Mouse (Mus musculus) neural tube, embryonic 11.5 days (tissue): ENCODE results near the gene Pank3. TPM values are rescaled to one million over a fixed set of nuclear protein-coding genes. Genes with fewer than 3 reads are reported as not detected.
"Not testable (repeated sequence)": the region's sequence is repeated elsewhere in the genome, so short reads cannot be mapped to it uniquely, and the experiment has no call there.

Experiments used
- ATAC-seq: fragments of 200-750 bp; cut with Nextera tagmentation; 2 replicates; pipeline ENCODE4 v1.8.0; 2017; ENCODE audit warnings: moderate number of reproducible peaks, mild to moderate bottlenecking, moderate TSS enrichment, moderate library complexity; ENCODE audit not compliant: insufficient read depth, low FRiP score, low TSS enrichment
- DNase-seq: peaks from one replicate; pipeline ENCODE4 v3.0.0-alpha.2; 2015; ENCODE audit warnings: low spot score
- H3K27ac ChIP-seq: fragments of 300-500 bp; sonication (generic); 2 replicates; pipeline ENCODE4 v1.5.1; 2014; ENCODE audit warnings: low read depth, mild to moderate bottlenecking, low read length
- H3K27me3 ChIP-seq: fragments of 300-500 bp; sonication (generic); 2 replicates; pipeline ENCODE4 v1.6.1; 2014; ENCODE audit warnings: mild to moderate bottlenecking, low read length, mixed read lengths; ENCODE audit not compliant: control insufficient read depth, insufficient read depth
- H3K36me3 ChIP-seq: fragments of 300-500 bp; sonication (generic); 2 replicates; pipeline ENCODE4 v1.6.1; 2014; ENCODE audit warnings: mild to moderate bottlenecking, low read length, moderate library complexity, mixed read lengths; ENCODE audit not compliant: control insufficient read depth, insufficient read depth
- H3K4me1 ChIP-seq: fragments of 300-500 bp; sonication (generic); 2 replicates; pipeline ENCODE4 v1.6.1; 2014; ENCODE audit warnings: low read length, mixed read lengths; ENCODE audit not compliant: control insufficient read depth, insufficient read depth
- H3K4me2 ChIP-seq: fragments of 300-500 bp; sonication (generic); 2 replicates; pipeline ENCODE4 v1.6.1; 2014; ENCODE audit warnings: low read depth, mild to moderate bottlenecking, moderate library complexity
- H3K4me3 ChIP-seq: fragments of 300-500 bp; sonication (generic); 2 replicates; pipeline ENCODE4 v1.5.1; 2014; ENCODE audit warnings: low read depth, low read length
- H3K9ac ChIP-seq: fragments of 300-500 bp; sonication (generic); 2 replicates; pipeline ENCODE4 v1.6.1; 2014; ENCODE audit warnings: mild to moderate bottlenecking, low read length
- H3K9me3 ChIP-seq: fragments of 300-500 bp; sonication (generic); 2 replicates; pipeline ENCODE4 v1.6.1; 2016; ENCODE audit warnings: low read length; ENCODE audit not compliant: control insufficient read depth
- WGBS: fragments of 180-500 bp; shearing (Covaris S2); extraction: QIAGEN DNeasy Blood & Tissue Kit; methylation state at CpG from one replicate; pipeline ENCODE4 v1.1.7; 2014; 5-methylcytosine and 5-hydroxymethylcytosine counted together
- polyA plus RNA-seq: library from polyadenylated mRNA; unstranded; fragments of >200 nt; fragmentation: Nextera tagmentation; extraction: Ambion mirVana; gene quantifications from 2 replicates; pipeline ENCODE4 v1.2.1, GENCODE M21; 2014

The Pank3 gene
- polyA plus RNA-seq, 1 experiment from 2014 or later = 29.3 TPM

- Histone ChIP-seq H3K27me3 (no peaks in the 10 kb centered on the region), H3K4me2 (no peak overlapping the region), H3K4me1 (0 out of 2 replicates have a peak, but pooled peaks cover 6% of the 10 kb centered on the region), H3K36me3 (peaks cover 8% of the 10 kb centered on the region), H3K9me3 (no peaks in the 10 kb centered on the region), H3K9ac (no peak overlapping the region), H3K27ac (no peak overlapping the region), H3K4me3 (no peak overlapping the region)
- DNase-seq (no peak), ATAC-seq (no peak)
- WGBS = 85% methylated on average over 4 of the region's 4 CpGs
These were observed 62.9 kb downstream of the Pank3 start for GRCm38 (mm10) chr11:35832139-35832538.

- Histone ChIP-seq H3K27me3 (no peaks in the 10 kb centered on the region), H3K9me3 (no peaks in the 10 kb centered on the region), H3K4me1 (0 out of 2 replicates have a peak, but pooled peaks cover 6% of the 10 kb centered on the region), H3K9ac (no peak overlapping the region), H3K4me2 (peak overlapping the region; percentile 67), H3K36me3 (peaks cover 4% of the 10 kb centered on the region), H3K4me3 (peak overlapping the region; percentile 90; the same call in 1 of the 2 replicates), H3K27ac (no peak overlapping the region)
- ATAC-seq (no peak), DNase-seq (no peak)
- WGBS = 89% methylated on average over 6 of the region's 6 CpGs
These were observed 64.0 kb downstream of the Pank3 start for GRCm38 (mm10) chr11:35833270-35833669.

GRCm38 (mm10) chr11:35834022-35834760, 64.9 kb downstream of the Pank3 start, which contains the start of gene Rars:
Gene Rars, minus strand, starts transcription at chr11:35834506.
- peak within 1 kb of the TSS; percentile 67 for H3K4me2 ChIP-seq
- ATAC-seq (peak; percentile 59), DNase-seq (peak; percentile 91)
- H3K9me3 ChIP-seq = no peaks in the 10 kb centered on the region
- no peak within 1 kb of the TSS for H3K27ac ChIP-seq
- 3% methylated on average over 46 of the region's 46 CpGs for WGBS
- H3K9ac ChIP-seq = peak within 1 kb of the TSS; percentile 80
- H3K27me3 ChIP-seq = no peaks in the 10 kb centered on the region
- peaks cover 8% of the 10 kb centered on the region for H3K4me1 ChIP-seq
- H3K4me3 ChIP-seq = peak within 1 kb of the TSS; percentile 90
- peaks cover 2% of the 10 kb centered on the region; the same call in 1 of the 2 replicates for H3K36me3 ChIP-seq

GRCm38 (mm10) chr11:35837156-35838126, 68.2 kb downstream of the Pank3 start:
- no peak for DNase-seq
- Histone ChIP-seq H3K4me3 (no peak overlapping the region), H3K27ac (no peak overlapping the region), H3K27me3 (no peaks in the 10 kb centered on the region), H3K9ac (no peak overlapping the region), H3K4me2 (no peak overlapping the region), H3K9me3 (no peaks in the 10 kb centered on the region), H3K36me3 (no peaks in the 10 kb centered on the region), H3K4me1 (peaks cover 9% of the 10 kb centered on the region)
- WGBS = 83% methylated on average over 5 of the region's 5 CpGs
- no peak for ATAC-seq

GRCm38 (mm10) chr11:35838345-35839338, 69.4 kb downstream of the Pank3 start:
- ATAC-seq (peak; percentile 80), DNase-seq (peak; percentile 90)
- Histone ChIP-seq H3K9me3 (no peaks in the 10 kb centered on the region), H3K36me3 (no peaks in the 10 kb centered on the region), H3K9ac (peak overlapping the region; percentile 51; the same call in 1 of the 2 replicates), H3K4me3 (peak overlapping the region; percentile 20), H3K4me1 (peaks cover 3% of the 10 kb centered on the region), H3K4me2 (peak overlapping the region; percentile 49), H3K27me3 (no peaks in the 10 kb centered on the region), H3K27ac (peak overlapping the region; percentile 66; the same call in 1 of the 2 replicates)
- WGBS = 7% methylated on average over 28 of the region's 28 CpGs

- Histone ChIP-seq H3K27ac (no peak overlapping the region), H3K4me1 (peaks cover 3% of the 10 kb centered on the region), H3K27me3 (no peaks in the 10 kb centered on the region), H3K36me3 (no peaks in the 10 kb centered on the region), H3K9ac (no peak overlapping the region), H3K4me2 (no peak overlapping the region), H3K4me3 (no peak overlapping the region), H3K9me3 (no peaks in the 10 kb centered on the region)
- DNase-seq = peak; percentile 19
- no peak for ATAC-seq
- 85% methylated on average over 7 of the region's 7 CpGs for WGBS
These were observed 71.0 kb downstream of the Pank3 start for GRCm38 (mm10) chr11:35840282-35840681.

GRCm38 (mm10) chr11:35840806-35841205, 71.5 kb downstream of the Pank3 start:
- not testable (repeated sequence) for H3K27me3 ChIP-seq, H3K4me3 ChIP-seq, H3K9ac ChIP-seq, H3K36me3 ChIP-seq, H3K4me2 ChIP-seq, DNase-seq, ATAC-seq, H3K27ac ChIP-seq, H3K9me3 ChIP-seq, H3K4me1 ChIP-seq
- WGBS = 88% methylated on average over 4 of the region's 4 CpGs
